Mouse (Mus musculus) left cerebral cortex, postnatal 10 days (tissue): ENCODE measurements around the gene Cyth1. TPM values are rescaled to one million over a fixed set of nuclear protein-coding genes. Genes with fewer than 3 reads are reported as not detected.

ENCODE experiments used
- DNase-seq, 2 experiments: peaks; one replicate each; pipeline ENCODE4 v3.0.0; 2021 to 2022; ENCODE audit warnings: low spot score in 2 of 2, mixed read lengths in 1 of 2; ENCODE audit errors: extremely low spot score in 1 of 2
- intact Hi-C: fragments of 180-260 bp; cut with DNase I; formaldehyde crosslinking; loops from one replicate; pipeline ENCODE4 v1.15.1; 2025
- total RNA-seq, 2 experiments: library from RNA; stranded (reverse); gene quantifications; 2 replicates each; pipeline ENCODE4 v1.2.3; 2021

Cyth1 gene
- total RNA-seq, 2 experiments from 2014 or later: 64.2 to 66.8 TPM

- no peak for DNase-seq
- intact Hi-C loops: no loop called here
These were observed 39.6 kb downstream of the Cyth1 start for GRCm38 (mm10) chr11:118208672-118209272.

GRCm38 (mm10) chr11:118207424-118208033 is 40.9 kb downstream of the Cyth1 start:
- intact Hi-C loops: no loop called here
- no peak for DNase-seq

- intact Hi-C loops: no loop called here
- DNase-seq: no peak
These were observed 42.1 kb downstream of the Cyth1 start for GRCm38 (mm10) chr11:118206267-118206666.

GRCm38 (mm10) chr11:118203469-118203868 is 44.9 kb downstream of the Cyth1 start:
- intact Hi-C loops: no loop called here
- no peak for DNase-seq

- peak; percentile 79 to 83 for DNase-seq
- intact Hi-C loops: no loop called here
These were observed 45.8 kb downstream of the Cyth1 start for GRCm38 (mm10) chr11:118202410-118203233.

GRCm38 (mm10) chr11:118201833-118202409 is 46.5 kb downstream of the Cyth1 start:
- intact Hi-C loops: no loop called here
- no peak for DNase-seq

GRCm38 (mm10) chr11:118200834-118201830 is 47.3 kb downstream of the Cyth1 start:
- intact Hi-C loops: no loop called here
- DNase-seq: peak in 1 of 2 experiments; percentile 55

- no peak for DNase-seq
- intact Hi-C loops: no loop called here
These were observed 50.1 kb downstream of the Cyth1 start for GRCm38 (mm10) chr11:118198296-118198600.

GRCm38 (mm10) chr11:118197508-118198295 is 50.7 kb downstream of the Cyth1 start:
- intact Hi-C loops: no loop called here
- DNase-seq: peak; percentile 66 to 77

- intact Hi-C loops: no loop called here
- DNase-seq: no peak
These were observed 51.5 kb downstream of the Cyth1 start for GRCm38 (mm10) chr11:118196824-118197388.

- intact Hi-C loops: no loop called here
- peak in 1 of 2 experiments; percentile 86 for DNase-seq
These were observed 54.8 kb downstream of the Cyth1 start for GRCm38 (mm10) chr11:118193390-118194147.

GRCm38 (mm10) chr11:118192973-118193372 is 55.4 kb downstream of the Cyth1 start:
- no peak for DNase-seq
- intact Hi-C loops: no loop called here

GRCm38 (mm10) chr11:118182768-118183167 is 65.6 kb downstream of the Cyth1 start:
- intact Hi-C loops: no loop called here
- no peak for DNase-seq

GRCm38 (mm10) chr11:118182353-118182752 is 66.0 kb downstream of the Cyth1 start:
- DNase-seq: no peak
- intact Hi-C loops: no loop called here

GRCm38 (mm10) chr11:118180199-118180598 is 68.2 kb downstream of the Cyth1 start:
- intact Hi-C loops: no loop called here
- DNase-seq: no peak

- no peak for DNase-seq
- intact Hi-C loops: no loop called here
These were observed 70.2 kb downstream of the Cyth1 start for GRCm38 (mm10) chr11:118178236-118178635.

- intact Hi-C loops: no loop called here
- DNase-seq: no peak
These were observed 73.6 kb downstream of the Cyth1 start for GRCm38 (mm10) chr11:118174752-118175151.
